Mouse (Mus musculus) heart, embryonic 14.5 days (tissue): Measurements from ENCODE around the gene Gpr84. TPM values are rescaled to one million over a fixed set of nuclear protein-coding genes. Genes with fewer than 3 reads are reported as not detected.
A peak's percentile ranks its signal among the peaks of the same experiment; 100 is the strongest.

Experiments
- ATAC-seq: fragments of 200-750 bp; cut with Nextera tagmentation; 2 replicates; pipeline ENCODE4 v1.8.0; 2017; ENCODE audit warnings: low read depth, moderate TSS enrichment; ENCODE audit not compliant: insufficient number of reproducible peaks, insufficient read depth, low FRiP score
- H3K27ac ChIP-seq, 2 experiments: fragments of 200-500 bp in 1 of 2; fragments of 300-500 bp in 1 of 2; sonication (generic) in 1 of 2; replicated peaks in 1 of 2; 2 replicates each; pipeline ENCODE4 v1.5.1; 2012 to 2014; ENCODE audit warnings: low read depth in 2 of 2, low read length in 2 of 2, control low read depth in 1 of 2, mild to moderate bottlenecking in 1 of 2, mixed read lengths in 1 of 2; ENCODE audit not compliant: control insufficient read depth in 1 of 2, insufficient read depth in 1 of 2
- H3K27me3 ChIP-seq: fragments of 300-500 bp; sonication (generic); 2 replicates; pipeline ENCODE4 v1.6.1; 2014; ENCODE audit warnings: mild to moderate bottlenecking, low read length, control low read depth; ENCODE audit not compliant: control insufficient read depth, insufficient read depth
- H3K36me3 ChIP-seq: fragments of 300-500 bp; sonication (generic); 2 replicates; pipeline ENCODE4 v1.6.1; 2014; ENCODE audit warnings: mild to moderate bottlenecking, control low read depth, low read length, mixed read lengths; ENCODE audit not compliant: control insufficient read depth, insufficient read depth
- H3K4me1 ChIP-seq, 2 experiments: fragments of 200-500 bp in 1 of 2; fragments of 300-500 bp in 1 of 2; sonication (generic) in 1 of 2; 2 replicates each; pipeline ENCODE4 v1.6.1; 2012 to 2014; ENCODE audit warnings: low read length in 2 of 2, control low read depth in 1 of 2, mixed read lengths in 1 of 2; ENCODE audit not compliant: control insufficient read depth in 2 of 2, insufficient read depth in 2 of 2
- H3K4me2 ChIP-seq: fragments of 300-500 bp; sonication (generic); 2 replicates; pipeline ENCODE4 v1.6.1; 2014; ENCODE audit warnings: mild to moderate bottlenecking, low read length
- H3K4me3 ChIP-seq, 2 experiments: fragments of 200-500 bp in 1 of 2; fragments of 300-500 bp in 1 of 2; sonication (generic) in 1 of 2; 2 replicates each; pipeline ENCODE4 v1.5.1; 2012 to 2014; ENCODE audit warnings: low read length in 2 of 2, mild to moderate bottlenecking in 2 of 2, control low read depth in 1 of 2, low read depth in 1 of 2, moderate library complexity in 1 of 2; ENCODE audit not compliant: control insufficient read depth in 1 of 2, insufficient read depth in 1 of 2
- H3K9ac ChIP-seq: fragments of 300-500 bp; sonication (generic); 2 replicates; pipeline ENCODE4 v1.6.1; 2014; ENCODE audit warnings: mild to moderate bottlenecking, low read length
- H3K9me3 ChIP-seq: fragments of 300-500 bp; sonication (generic); 2 replicates; pipeline ENCODE4 v1.6.1; 2016; ENCODE audit warnings: low read length, control low read depth; ENCODE audit not compliant: control insufficient read depth
- WGBS: fragments of 180-500 bp; shearing (Covaris S2); extraction: QIAGEN DNeasy Blood & Tissue Kit; methylation state at CpG from one replicate; pipeline ENCODE4 v1.1.7; 2014; 5-methylcytosine and 5-hydroxymethylcytosine counted together
- polyA plus RNA-seq: library from polyadenylated mRNA; unstranded; fragments of >200 nt; fragmentation: Nextera tagmentation; extraction: Ambion mirVana; gene quantifications from 2 replicates; pipeline ENCODE4 v1.2.1, GENCODE M21; 2014

The Gpr84 gene
- polyA plus RNA-seq, 1 experiment from 2014 or later, result 0.11 TPM

- Histone ChIP-seq H3K27me3 (peaks cover 32% of the 10 kb centered on the region), H3K36me3 (no peaks in the 10 kb centered on the region), H3K4me1 (peaks cover 9 to 20% of the 10 kb centered on the region in 2 experiments; a peak in 3 of 4 replicates), H3K4me3 (no peak overlapping the region), H3K27ac (no peak overlapping the region), H3K4me2 (no peak overlapping the region), H3K9ac (no peak overlapping the region), H3K9me3 (no peaks in the 10 kb centered on the region)
- no peak for ATAC-seq
- WGBS, result 27% methylated on average over 7 of the region's 7 CpGs
Measured at GRCm38 (mm10) chr15:103335488-103336235, 25.2 kb upstream of the Gpr84 start.

DNA sequence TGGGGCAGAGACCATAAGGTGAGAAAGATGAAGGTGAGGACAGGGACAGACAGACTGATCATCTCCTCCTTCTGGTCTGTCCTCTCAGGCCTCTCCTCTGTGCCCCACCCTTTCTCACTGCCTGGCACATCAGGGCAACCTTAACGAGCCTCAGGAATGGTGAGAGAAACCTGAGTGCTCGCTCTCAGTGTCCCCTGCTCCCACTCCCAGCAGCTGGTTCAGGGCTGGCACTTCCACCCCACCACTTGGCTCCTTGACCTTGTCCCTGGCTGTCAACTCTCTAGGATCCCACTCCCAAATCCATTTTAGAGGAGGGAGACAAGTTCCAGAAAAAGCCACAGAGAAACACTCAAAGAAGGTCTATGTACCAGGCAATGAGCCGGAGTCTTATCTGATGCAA is 24.6 kb upstream of the Gpr84 start:
- no peaks in the 10 kb centered on the region for H3K9me3 ChIP-seq
- no peak overlapping the region for H3K4me2 ChIP-seq
- peaks cover 5 to 14% of the 10 kb centered on the region in 2 experiments; a peak in 2 of 4 replicates for H3K4me1 ChIP-seq
- H3K27ac ChIP-seq, result no peak overlapping the region
- ATAC-seq, result no peak
- no peak overlapping the region for H3K9ac ChIP-seq
- H3K27me3 ChIP-seq, result peaks cover 29% of the 10 kb centered on the region
- H3K36me3 ChIP-seq, result no peaks in the 10 kb centered on the region
- H3K4me3 ChIP-seq, result no peak overlapping the region
- WGBS, result 51% methylated on average over 3 of the region's 3 CpGs

DNA sequence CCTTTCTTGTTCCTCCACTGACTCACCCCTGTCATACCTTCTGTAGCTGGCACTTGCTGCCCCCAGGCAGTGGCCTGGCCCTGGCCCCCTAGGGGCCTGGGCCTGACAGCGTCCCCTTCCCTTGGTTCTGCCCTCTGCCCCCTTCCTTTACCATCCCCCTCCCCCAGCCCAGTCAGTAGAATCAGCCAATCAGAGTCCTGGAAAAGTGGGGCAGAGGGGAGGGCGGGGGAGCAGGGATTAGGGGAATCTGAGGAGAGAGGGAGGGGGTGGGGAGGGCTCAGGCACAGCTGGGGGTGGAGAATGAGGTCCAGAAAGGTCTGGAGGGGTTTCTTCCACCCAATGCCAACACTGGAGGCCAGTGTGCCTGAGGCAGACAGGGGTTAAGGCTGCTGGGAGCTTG is 23.8 kb upstream of the Gpr84 start:
- 33% methylated on average over 2 of the region's 2 CpGs for WGBS

GRCm38 (mm10) chr15:103333738-103334137 is 23.3 kb upstream of the Gpr84 start:
- no peak overlapping the region for H3K27ac ChIP-seq
- no peaks in the 10 kb centered on the region for H3K9me3 ChIP-seq
- ATAC-seq, result no peak
- 72% methylated on average over 5 of the region's 5 CpGs for WGBS
- peaks cover 16% of the 10 kb centered on the region for H3K27me3 ChIP-seq
- no peak overlapping the region for H3K9ac ChIP-seq
- H3K4me2 ChIP-seq, result no peak overlapping the region
- no peaks in the 10 kb centered on the region for H3K36me3 ChIP-seq
- H3K4me3 ChIP-seq, result no peak overlapping the region
- peaks cover 2 to 6% of the 10 kb centered on the region in 2 experiments; a peak in 1 of 4 replicates for H3K4me1 ChIP-seq

More for the DNA sequence above, 23.8 kb upstream of the Gpr84 start:
- no peak for ATAC-seq
- H3K9me3 ChIP-seq, result no peaks in the 10 kb centered on the region
- no peak overlapping the region for H3K4me2 ChIP-seq
- peaks cover 2 to 6% of the 10 kb centered on the region in 2 experiments; a peak in 1 of 4 replicates for H3K4me1 ChIP-seq
- no peak overlapping the region for H3K27ac ChIP-seq
- peaks cover 21% of the 10 kb centered on the region for H3K27me3 ChIP-seq
- no peaks in the 10 kb centered on the region for H3K36me3 ChIP-seq
- no peak overlapping the region for H3K4me3 ChIP-seq
- H3K9ac ChIP-seq, result no peak overlapping the region

DNA sequence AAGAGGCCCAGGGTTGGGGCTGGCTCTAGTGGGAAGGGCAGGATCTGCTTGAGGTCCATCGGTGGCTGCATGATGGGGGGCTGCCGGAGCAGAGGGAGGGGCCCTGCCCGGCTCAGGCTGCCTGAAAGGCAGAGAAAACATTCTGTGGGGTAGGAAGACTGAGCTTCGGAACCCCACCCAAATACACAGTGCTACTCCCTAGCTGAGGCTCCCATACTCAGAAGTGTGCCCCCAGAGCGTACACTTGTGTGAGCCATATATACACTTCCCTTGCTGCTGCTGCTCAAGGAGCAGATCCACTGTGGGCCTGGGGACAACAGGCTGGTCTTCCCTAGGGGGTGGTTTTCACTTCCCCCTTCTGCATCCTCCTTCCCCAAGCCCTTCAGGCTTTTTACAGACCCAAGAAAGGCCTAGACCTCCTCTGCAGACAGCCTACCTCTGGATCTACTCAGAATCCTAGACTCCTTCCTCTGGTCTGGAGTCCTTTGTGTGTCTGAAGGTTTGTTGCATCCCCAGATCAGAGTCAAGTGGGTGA is 22.7 kb upstream of the Gpr84 start:
- Histone ChIP-seq H3K4me2 (no peak overlapping the region), H3K27me3 (peaks cover 10% of the 10 kb centered on the region), H3K36me3 (no peaks in the 10 kb centered on the region), H3K4me1 (peaks cover 2 to 6% of the 10 kb centered on the region in 2 experiments; a peak in 1 of 4 replicates), H3K4me3 (no peak overlapping the region), H3K27ac (no peak overlapping the region), H3K9ac (no peak overlapping the region), H3K9me3 (no peaks in the 10 kb centered on the region)
- no peak for ATAC-seq
- WGBS, result 59% methylated on average over 5 of the region's 5 CpGs

- peak overlapping the region; percentile 56 to 72 for H3K4me3 ChIP-seq
- H3K9ac ChIP-seq, result peak overlapping the region; percentile 82
- peaks cover 17 to 32% of the 10 kb centered on the region in 2 experiments for H3K4me1 ChIP-seq
- no peaks in the 10 kb centered on the region for H3K9me3 ChIP-seq
- H3K27ac ChIP-seq, result peak overlapping the region; percentile 82 to 83
- no peaks in the 10 kb centered on the region for H3K27me3 ChIP-seq
- 2% methylated on average over 40 of the region's 40 CpGs for WGBS
- ATAC-seq, result peak; percentile 94
- H3K4me2 ChIP-seq, result peak overlapping the region; percentile 94
- peaks cover 7% of the 10 kb centered on the region; the same call in 1 of the 2 replicates for H3K36me3 ChIP-seq
Measured at GRCm38 (mm10) chr15:103323455-103324247, 13.2 kb upstream of the Gpr84 start.

- no peaks in the 10 kb centered on the region for H3K27me3 ChIP-seq
- peak overlapping the region; percentile 56 to 72 for H3K4me3 ChIP-seq
- H3K36me3 ChIP-seq, result peaks cover 9% of the 10 kb centered on the region
- H3K27ac ChIP-seq, result peak overlapping the region in 1 of 2 experiments; percentile 82; a peak in 1 of 4 replicates
- peak; percentile 50; the same call in 1 of the 2 replicates for ATAC-seq
- no peaks in the 10 kb centered on the region for H3K9me3 ChIP-seq
- H3K9ac ChIP-seq, result peak overlapping the region; percentile 82
- peak overlapping the region; percentile 94 for H3K4me2 ChIP-seq
- peaks cover 17 to 32% of the 10 kb centered on the region in 2 experiments for H3K4me1 ChIP-seq
- WGBS, result 3% methylated on average over 22 of the region's 26 CpGs
Measured at GRCm38 (mm10) chr15:103323070-103323454, 12.7 kb upstream of the Gpr84 start.
